Mouse (Mus musculus): ENCODE measurements around the gene Tor1b. TPM values are rescaled to one million over a fixed set of nuclear protein-coding genes. Genes with fewer than 3 reads are reported as not detected.

The Tor1b gene
- polyA plus RNA-seq, 1 experiment: 34.2 TPM

- no peak overlapping the region for H3K4me3 ChIP-seq (replicated peaks; ENCODE audit: control insufficient read depth, low read depth, low read length)
- 51% methylated on average over 7 of the region's 7 CpGs for WGBS
- H3K27ac ChIP-seq (ENCODE audit: control insufficient read depth, insufficient read depth, low read depth, low read length, poor library complexity): no peak overlapping the region
- peaks cover 3% of the 10 kb centered on the region for H3K4me1 ChIP-seq (ENCODE audit: control insufficient read depth, insufficient read depth, low read length)
- no peak for TF ChIP-seq POLR2A (IDR thresholded peaks at IDR 0.05; ENCODE audit: borderline replicate concordance, control insufficient read depth, low read depth, low read length)
- no peak for TF ChIP-seq CTCF (IDR thresholded peaks at IDR 0.05; ENCODE audit: control insufficient read depth, insufficient read depth, low read length)
Observed at GRCm38 (mm10) chr2:30983024-30983423, 30.3 kb downstream of the Tor1b start.

- Histone ChIP-seq H3K4me3 (replicated peaks; ENCODE audit: control insufficient read depth, low read depth, low read length) (no peak overlapping the region), H3K27ac (ENCODE audit: control insufficient read depth, insufficient read depth, low read depth, low read length, poor library complexity) (no peak overlapping the region), H3K4me1 (ENCODE audit: control insufficient read depth, insufficient read depth, low read length) (peaks cover 3% of the 10 kb centered on the region)
- no peak for TF ChIP-seq POLR2A (IDR thresholded peaks at IDR 0.05; ENCODE audit: borderline replicate concordance, control insufficient read depth, low read depth, low read length)
- WGBS: 47% methylated on average over 17 of the region's 17 CpGs
Observed at GRCm38 (mm10) chr2:30985111-30986020, 32.6 kb downstream of the Tor1b start.

DNA sequence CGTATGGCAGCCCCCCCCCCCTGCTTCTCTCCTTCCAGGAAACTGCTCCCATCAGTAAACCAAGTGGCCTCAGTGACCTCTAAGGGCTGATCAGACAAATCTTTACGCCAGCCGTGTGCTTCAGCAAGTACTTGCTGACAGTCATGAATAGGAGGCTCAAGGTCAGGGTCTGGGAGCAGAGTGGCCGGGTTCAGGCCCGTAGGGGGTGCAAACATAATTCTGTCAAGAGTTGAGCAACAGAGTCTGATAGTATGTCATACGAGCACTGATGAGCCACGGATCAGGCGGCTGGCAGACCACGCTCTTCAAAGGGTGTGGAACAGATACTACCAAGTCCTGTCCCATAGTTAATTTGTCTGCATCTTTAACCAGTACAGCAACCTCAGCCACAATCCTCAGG lies 37.5 kb downstream of the Tor1b start:
- no peak for TF ChIP-seq CTCF (IDR thresholded peaks at IDR 0.05; ENCODE audit: control insufficient read depth, insufficient read depth, low read length)
- TF ChIP-seq POLR2A (IDR thresholded peaks at IDR 0.05; ENCODE audit: borderline replicate concordance, control insufficient read depth, low read depth, low read length): no peak
- H3K27ac ChIP-seq (ENCODE audit: control insufficient read depth, insufficient read depth, low read depth, low read length, poor library complexity): no peak overlapping the region
- H3K4me3 ChIP-seq (replicated peaks; ENCODE audit: control insufficient read depth, low read depth, low read length): no peak overlapping the region
- WGBS: 85% methylated on average over 9 of the region's 9 CpGs
- no peaks in the 10 kb centered on the region for H3K4me1 ChIP-seq (ENCODE audit: control insufficient read depth, insufficient read depth, low read length)

GRCm38 (mm10) chr2:30994853-30995252 lies 42.1 kb downstream of the Tor1b start:
- Histone ChIP-seq H3K4me3 (replicated peaks; ENCODE audit: control insufficient read depth, low read depth, low read length) (no peak overlapping the region), H3K27ac (ENCODE audit: control insufficient read depth, insufficient read depth, low read depth, low read length, poor library complexity) (no peak overlapping the region), H3K4me1 (ENCODE audit: control insufficient read depth, insufficient read depth, low read length) (no peaks in the 10 kb centered on the region)
- 88% methylated on average over 4 of the region's 4 CpGs for WGBS
- TF ChIP-seq POLR2A (IDR thresholded peaks at IDR 0.05; ENCODE audit: borderline replicate concordance, control insufficient read depth, low read depth, low read length) (no peak), CTCF (IDR thresholded peaks at IDR 0.05; ENCODE audit: control insufficient read depth, insufficient read depth, low read length) (no peak)

DNA sequence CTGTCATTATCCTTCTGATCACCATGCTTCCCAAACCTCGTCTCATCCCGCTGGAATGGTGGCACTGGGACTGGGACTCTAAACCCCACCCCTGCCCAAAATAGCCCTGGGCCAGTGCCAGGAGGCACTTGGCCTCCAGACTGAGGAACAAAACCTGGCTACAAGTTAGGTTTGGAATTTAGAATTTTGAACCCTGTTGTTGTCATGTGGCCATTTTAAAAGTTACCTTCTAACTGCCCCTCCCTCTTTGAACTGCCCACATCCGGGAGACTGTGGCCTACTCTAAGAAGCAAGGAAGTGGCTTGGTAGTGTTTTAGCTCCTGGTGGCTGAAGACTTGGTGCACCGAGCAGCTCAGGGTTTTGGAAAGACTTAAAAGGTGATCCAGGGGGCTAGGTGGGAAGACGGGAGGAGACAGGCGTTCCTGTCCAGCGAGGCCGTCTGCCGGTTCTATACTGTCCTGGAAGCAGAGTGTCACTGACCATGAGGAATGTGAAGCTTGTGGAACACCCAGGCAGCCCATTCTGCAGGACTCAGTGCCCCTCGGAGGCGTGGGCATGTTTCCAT lies 42.8 kb downstream of the Tor1b start:
- no peak overlapping the region for H3K4me3 ChIP-seq (replicated peaks; ENCODE audit: control insufficient read depth, low read depth, low read length)
- H3K27ac ChIP-seq (ENCODE audit: control insufficient read depth, insufficient read depth, low read depth, low read length, poor library complexity): no peak overlapping the region
- 75% methylated on average over 11 of the region's 11 CpGs for WGBS
- H3K4me1 ChIP-seq (ENCODE audit: control insufficient read depth, insufficient read depth, low read length): no peaks in the 10 kb centered on the region
- TF ChIP-seq POLR2A (IDR thresholded peaks at IDR 0.05; ENCODE audit: borderline replicate concordance, control insufficient read depth, low read depth, low read length): no peak
- TF ChIP-seq CTCF (IDR thresholded peaks at IDR 0.05; ENCODE audit: control insufficient read depth, insufficient read depth, low read length): no peak

DNA sequence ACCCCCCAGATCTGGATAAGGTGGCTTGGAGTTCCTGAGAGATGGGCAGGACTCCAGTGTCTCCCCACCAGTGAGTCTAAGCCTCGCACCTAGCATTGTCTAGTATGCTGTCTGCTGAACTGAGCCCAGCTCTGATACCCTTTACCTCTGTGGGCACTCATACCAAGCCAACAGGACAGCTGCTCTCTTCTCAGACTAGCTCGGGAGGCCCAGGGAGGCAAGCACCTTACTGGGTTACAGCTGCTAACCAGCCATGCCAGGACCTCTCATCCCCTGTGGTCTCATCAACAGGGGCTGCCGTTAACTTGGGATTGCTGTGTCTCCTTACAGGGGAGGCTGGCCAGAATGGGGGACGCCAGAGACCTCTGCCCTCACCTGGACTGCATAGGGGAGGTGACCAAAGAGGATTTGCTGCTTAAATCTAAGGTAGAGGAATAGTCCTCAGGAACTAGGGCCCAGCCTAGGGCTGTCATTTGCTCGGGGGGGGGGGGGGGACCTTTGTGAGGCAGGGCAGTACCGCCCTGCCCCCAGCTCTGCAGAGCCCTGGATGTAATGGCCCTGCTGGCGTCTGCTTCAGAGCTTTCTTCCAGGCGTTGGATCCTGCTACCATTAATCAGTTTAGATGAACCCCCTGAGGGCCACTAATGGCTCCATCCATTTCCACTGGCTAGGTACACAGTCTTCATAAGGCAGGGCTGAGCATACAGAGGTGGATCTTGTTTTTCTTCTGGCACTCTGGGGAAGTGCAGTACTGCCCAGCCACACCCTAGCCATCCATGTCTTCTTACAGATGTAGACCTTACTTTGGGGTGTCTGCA lies 45.9 kb downstream of the Tor1b start:
- no peak for TF ChIP-seq CTCF (IDR thresholded peaks at IDR 0.05; ENCODE audit: control insufficient read depth, insufficient read depth, low read length)
- TF ChIP-seq POLR2A (IDR thresholded peaks at IDR 0.05; ENCODE audit: borderline replicate concordance, control insufficient read depth, low read depth, low read length): no peak
- Histone ChIP-seq H3K4me1 (ENCODE audit: control insufficient read depth, insufficient read depth, low read length) (no peaks in the 10 kb centered on the region), H3K4me3 (replicated peaks; ENCODE audit: control insufficient read depth, low read depth, low read length) (no peak overlapping the region), H3K27ac (ENCODE audit: control insufficient read depth, insufficient read depth, low read depth, low read length, poor library complexity) (no peak overlapping the region)
- 78% methylated on average over 8 of the region's 8 CpGs for WGBS

DNA sequence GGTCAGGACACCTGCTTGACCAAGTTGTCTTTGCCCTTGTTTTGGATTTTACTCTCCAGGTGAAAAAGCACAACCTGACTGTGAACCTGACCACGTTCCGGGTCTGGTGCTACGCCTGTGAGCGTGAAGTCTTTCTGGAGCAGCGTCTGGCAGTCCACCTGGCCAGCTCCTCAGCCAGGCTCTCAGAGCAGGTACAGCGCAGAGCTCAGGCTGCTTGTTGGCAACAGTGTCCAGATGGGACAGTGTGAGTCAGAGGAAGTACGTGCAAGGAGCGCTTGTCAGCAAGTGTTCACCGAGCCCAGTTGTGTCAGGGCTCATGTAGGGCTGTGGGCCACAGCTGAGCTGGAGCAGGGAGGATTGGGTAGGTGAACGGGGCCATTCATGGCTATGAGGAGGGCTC lies 50.1 kb downstream of the Tor1b start:
- Histone ChIP-seq H3K4me1 (ENCODE audit: control insufficient read depth, insufficient read depth, low read length) (no peaks in the 10 kb centered on the region; the same call in 1 of the 2 replicates), H3K27ac (ENCODE audit: control insufficient read depth, insufficient read depth, low read depth, low read length, poor library complexity) (no peak overlapping the region), H3K4me3 (replicated peaks; ENCODE audit: control insufficient read depth, low read depth, low read length) (no peak overlapping the region)
- 91% methylated on average over 10 of the region's 10 CpGs for WGBS
- TF ChIP-seq POLR2A (IDR thresholded peaks at IDR 0.05; ENCODE audit: borderline replicate concordance, control insufficient read depth, low read depth, low read length) (no peak), CTCF (IDR thresholded peaks at IDR 0.05; ENCODE audit: control insufficient read depth, insufficient read depth, low read length) (no peak)

DNA sequence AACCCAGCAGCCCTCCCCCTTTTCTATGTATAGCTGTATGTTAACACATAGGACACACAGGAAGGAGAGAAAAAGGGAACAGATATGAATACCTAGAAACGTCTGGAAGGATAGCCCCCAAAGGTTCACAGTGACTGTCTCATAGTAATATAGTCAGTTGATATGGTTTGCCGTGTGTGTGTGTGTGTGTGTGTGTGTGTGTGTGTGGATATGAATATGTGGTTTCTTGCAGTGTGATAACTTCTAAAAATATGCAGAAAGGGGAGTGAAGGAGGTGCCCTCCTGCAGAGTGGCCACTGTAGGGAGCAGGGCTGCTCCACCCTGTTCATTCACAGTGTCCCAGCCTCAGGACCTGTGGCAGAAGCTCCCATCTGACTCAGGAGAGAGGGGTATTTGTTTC lies 52.7 kb downstream of the Tor1b start:
- WGBS: 20% methylated on average over 2 of the region's 2 CpGs
- Histone ChIP-seq H3K4me3 (replicated peaks; ENCODE audit: control insufficient read depth, low read depth, low read length) (no peak overlapping the region), H3K4me1 (ENCODE audit: control insufficient read depth, insufficient read depth, low read length) (no peaks in the 10 kb centered on the region; the same call in 1 of the 2 replicates), H3K27ac (ENCODE audit: control insufficient read depth, insufficient read depth, low read depth, low read length, poor library complexity) (no peak overlapping the region)
- no peak for TF ChIP-seq CTCF (IDR thresholded peaks at IDR 0.05; ENCODE audit: control insufficient read depth, insufficient read depth, low read length)
- no peak for TF ChIP-seq POLR2A (IDR thresholded peaks at IDR 0.05; ENCODE audit: borderline replicate concordance, control insufficient read depth, low read depth, low read length)

Data from bone marrow, adult 2 months (tissue).